Mouse (Mus musculus) embryonic stem cell, embryonic (primary cell): ENCODE data around the gene Vmn1r22.
"Not testable (repeated sequence)": the region's sequence is repeated elsewhere in the genome, so short reads cannot be mapped to it uniquely, and the experiment has no call there.

ENCODE experiments used
- CTCF ChIA-PET, 4 experiments: fragments of 300-600 bp in 2 of 4; fragments of 350-600 bp in 2 of 4; sonication (Branson Sonifier 250); formaldehyde crosslinking; loops; one replicate each; lab custom pipeline; 2022; ENCODE audit warnings: inconsistent platforms in 2 of 4; lab: Charles Lee
- POLR2A ChIA-PET, 4 experiments: fragments of 300-600 bp in 2 of 4; fragments of 350-600 bp in 2 of 4; sonication (Branson Sonifier 250); formaldehyde crosslinking; loops; one replicate each; lab custom pipeline; 2022; ENCODE audit warnings: antibody characterized with exemption in 4 of 4, inconsistent platforms in 1 of 4; lab: Charles Lee

Vmn1r22 gene

GRCm38 (mm10) chr6:57907928-57908327, at the start of gene Vmn1r22:
Vmn1r22 (minus strand) TSS chr6:57908028.
- POLR2A ChIA-PET, result no interaction called here
- CTCF ChIA-PET, result interaction anchor here in 1 of 4 experiments (0.7 kb wide), 1 partner anchor 12 kb away, joined by 5 read pairs; no protein-coding TSS in a partner anchor

DNA sequence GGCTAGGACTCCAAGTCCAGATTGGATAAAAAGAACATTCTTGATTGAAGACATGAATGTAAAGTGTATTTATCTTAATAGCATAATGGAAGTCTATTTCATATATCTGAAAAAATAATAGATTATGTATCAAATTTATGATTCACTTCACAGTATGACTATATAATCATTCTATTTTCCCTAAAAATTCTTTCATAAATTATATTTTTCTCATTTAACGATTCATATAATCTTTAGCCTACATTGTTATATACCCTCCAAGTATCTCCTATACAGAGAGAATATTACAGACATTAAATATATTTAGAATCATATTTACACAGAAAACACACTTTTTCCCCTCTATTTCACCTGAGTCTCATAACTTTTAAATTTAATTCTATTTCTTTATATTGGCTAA, 18.9 kb upstream of the Vmn1r22 start, which contains the start of gene Vmn1r23:
Gene Vmn1r23 (minus strand): TSS at position 101 of the 400 bp plus-strand sequence.
- ChIA-PET POLR2A (no interaction called here), CTCF (no interaction called here)

DNA sequence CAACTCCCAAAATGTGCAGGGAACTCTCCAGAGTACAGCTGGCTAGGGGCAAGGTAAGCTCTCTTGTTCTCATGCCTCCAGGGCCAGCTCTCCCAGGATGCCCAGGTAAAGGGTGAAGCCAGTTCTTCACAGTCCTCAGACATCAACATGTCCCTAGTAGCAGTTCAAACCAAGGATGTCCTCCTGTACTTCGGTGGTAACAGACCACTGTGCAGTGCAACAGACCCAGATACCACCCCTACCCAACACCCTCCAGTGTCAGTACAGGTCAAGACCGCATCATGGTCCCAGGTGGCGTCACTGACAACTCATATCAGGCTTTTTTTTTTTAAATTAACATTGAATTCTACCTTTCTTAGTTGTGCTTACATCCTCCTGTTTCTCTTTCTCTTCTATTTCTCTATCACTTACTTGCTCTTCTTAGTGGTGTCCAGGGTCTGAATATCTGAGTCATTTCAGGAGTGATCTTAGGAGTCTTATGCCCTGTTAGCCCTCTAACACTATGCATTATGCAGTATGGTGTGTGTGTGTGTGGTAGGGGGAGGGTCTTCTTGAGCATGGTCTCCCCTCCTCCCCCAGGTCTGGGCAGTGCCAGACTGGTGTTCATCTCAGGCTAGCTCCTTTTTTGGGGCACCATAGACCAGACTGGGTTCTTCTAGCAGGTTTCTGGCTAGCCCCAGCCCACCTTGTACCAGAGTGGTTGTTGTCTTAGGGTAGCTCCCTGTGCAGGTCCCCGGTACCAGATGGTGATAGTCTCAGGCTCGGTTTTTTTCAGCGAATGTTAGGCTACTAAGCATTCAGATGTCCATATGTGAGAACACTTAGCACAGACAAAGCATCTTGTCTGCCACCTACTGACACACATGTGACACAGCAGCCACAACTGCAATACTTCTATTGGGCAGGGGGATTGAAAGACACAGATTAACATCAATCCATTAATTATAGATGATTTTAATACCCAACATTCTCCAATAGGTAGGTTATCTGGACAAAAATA, 48.5 kb downstream of the Vmn1r22 start:
- CTCF ChIA-PET, result interaction anchor here in 3 of 4 experiments (0.6 kb wide), 4 partner anchors 78 to 251 kb away, joined by 3 to 4 read pairs (median 4); no protein-coding TSS in a partner anchor
- POLR2A ChIA-PET, result no interaction called here

GRCm38 (mm10) chr6:57851177-57851576, 56.7 kb downstream of the Vmn1r22 start:
- POLR2A ChIA-PET, CTCF ChIA-PET: not testable (repeated sequence)

DNA sequence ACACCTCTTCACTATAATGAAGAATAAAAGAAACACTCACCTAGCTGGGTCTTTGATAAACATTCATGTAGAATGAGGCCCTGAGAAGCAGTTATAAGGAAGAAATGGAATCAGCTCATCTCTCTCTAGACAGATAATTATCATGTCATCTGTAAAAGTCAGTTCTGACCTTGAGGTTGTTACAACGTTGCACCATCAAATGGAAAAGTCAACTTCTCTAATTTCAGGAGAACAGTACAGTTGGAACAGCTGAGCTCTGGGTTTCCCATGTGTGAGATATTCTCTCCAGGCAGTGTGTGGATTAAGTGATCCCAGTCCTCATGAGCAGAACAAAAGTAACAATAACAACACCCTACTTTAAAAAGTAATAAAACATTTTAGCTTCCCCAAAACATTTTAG, 57.5 kb downstream of the Vmn1r22 start, which contains the start of gene Vmn1r21:
Gene Vmn1r21 (minus strand): TSS at position 58 of the 400 bp plus-strand sequence.
- ChIA-PET CTCF (no interaction called here), POLR2A (no interaction called here)
